Mouse (Mus musculus) intestine, embryonic 14.5 days (tissue): ENCODE measurements at regions not wholly inside any gene's neighbourhood (a gene's known extent, or its start where the extent isn't known, plus 50 kb on each side); places are given as distances from the start of the nearest gene placed in this dataset.

Experiments
- ATAC-seq: fragments of 200-750 bp; cut with Nextera tagmentation; replicated peaks from 2 replicates; pipeline ENCODE4 v1.8.0; 2017; ENCODE audit warnings: low read depth, moderate number of reproducible peaks, moderate TSS enrichment, moderate library complexity; ENCODE audit not compliant: low FRiP score, low TSS enrichment
- DNase-seq: peaks from one replicate; pipeline ENCODE4 v3.0.0-alpha.2; 2018; ENCODE audit warnings: low spot score
- H3K27ac ChIP-seq: fragments of 300-500 bp; sonication (generic); 2 replicates; pipeline ENCODE4 v1.5.1; 2014; ENCODE audit warnings: low read depth, mild to moderate bottlenecking, control low read depth
- H3K27me3 ChIP-seq: fragments of 300-500 bp; sonication (generic); replicated peaks from 2 replicates; pipeline ENCODE4 v1.6.1; 2014; ENCODE audit warnings: low read length, control low read depth; ENCODE audit not compliant: control insufficient read depth, insufficient read depth
- H3K36me3 ChIP-seq: fragments of 300-500 bp; sonication (generic); 2 replicates; pipeline ENCODE4 v1.6.1; 2014; ENCODE audit warnings: low read length, control low read depth; ENCODE audit not compliant: control insufficient read depth, insufficient read depth
- H3K4me1 ChIP-seq: fragments of 300-500 bp; sonication (generic); replicated peaks from 2 replicates; pipeline ENCODE4 v1.6.1; 2014; ENCODE audit warnings: low read length, control low read depth, mixed read lengths; ENCODE audit not compliant: control insufficient read depth, insufficient read depth
- H3K4me2 ChIP-seq: fragments of 300-500 bp; sonication (generic); 2 replicates; pipeline ENCODE4 v1.6.1; 2014; ENCODE audit warnings: low read length
- H3K4me3 ChIP-seq: fragments of 300-500 bp; sonication (generic); 2 replicates; pipeline ENCODE4 v1.5.1; 2014; ENCODE audit warnings: low read depth, low read length, control low read depth, mixed read lengths
- H3K9ac ChIP-seq: fragments of 300-500 bp; sonication (generic); 2 replicates; pipeline ENCODE4 v1.6.1; 2014; ENCODE audit warnings: mild to moderate bottlenecking, low read length
- H3K9me3 ChIP-seq: fragments of 300-500 bp; sonication (generic); 2 replicates; pipeline ENCODE4 v1.6.1; 2016; ENCODE audit warnings: low read length, control low read depth; ENCODE audit not compliant: control insufficient read depth
- WGBS: fragments of 180-500 bp; shearing (Covaris S2); extraction: QIAGEN DNeasy Blood & Tissue Kit; methylation state at CpG from one replicate; pipeline ENCODE4 v1.1.7; 2014; 5-methylcytosine and 5-hydroxymethylcytosine counted together

- 89% methylated on average over 4 of the region's 4 CpGs for WGBS
- ATAC-seq, result no peak
Measured at GRCm38 (mm10) chr5:44416844-44417589, 190.6 kb upstream of the Tapt1 start.

GRCm38 (mm10) chr5:44414441-44414840, 188.0 kb upstream of the Tapt1 start:
- Histone ChIP-seq H3K27me3 (no peaks in the 10 kb centered on the region), H3K4me3 (no peak overlapping the region), H3K9me3 (no peaks in the 10 kb centered on the region), H3K4me1 (no peaks in the 10 kb centered on the region), H3K27ac (0 out of 2 replicates have a peak overlapping the region, but pooled peaks have one; percentile 33), H3K4me2 (no peak overlapping the region), H3K9ac (no peak overlapping the region), H3K36me3 (no peaks in the 10 kb centered on the region)
- DNase-seq, result peak; percentile 75
- WGBS, result 40% methylated on average over 7 of the region's 7 CpGs
- ATAC-seq, result 0 out of 2 replicates have a peak, but pooled peaks have one; percentile 23

More at GRCm38 (mm10) chr5:44416844-44417589, 190.6 kb upstream of the Tapt1 start:
- Histone ChIP-seq H3K9me3 (no peaks in the 10 kb centered on the region), H3K4me2 (no peak overlapping the region), H3K4me3 (no peak overlapping the region), H3K4me1 (no peaks in the 10 kb centered on the region), H3K9ac (no peak overlapping the region), H3K27me3 (no peaks in the 10 kb centered on the region), H3K36me3 (no peaks in the 10 kb centered on the region), H3K27ac (no peak overlapping the region)
- DNase-seq, result no peak

GRCm38 (mm10) chr5:44403300-44403699, 176.9 kb upstream of the Tapt1 start:
- WGBS, result 81% methylated on average over 6 of the region's 6 CpGs

GRCm38 (mm10) chr5:44400573-44401332, 174.3 kb upstream of the Tapt1 start:
- no peaks in the 10 kb centered on the region for H3K4me1 ChIP-seq
- WGBS, result 79% methylated on average over 8 of the region's 8 CpGs
- H3K4me2 ChIP-seq, result no peak overlapping the region
- no peak for DNase-seq
- H3K27ac ChIP-seq, result no peak overlapping the region
- no peaks in the 10 kb centered on the region for H3K36me3 ChIP-seq
- no peak overlapping the region for H3K4me3 ChIP-seq
- ATAC-seq, result no peak
- no peaks in the 10 kb centered on the region for H3K9me3 ChIP-seq
- H3K27me3 ChIP-seq, result no peaks in the 10 kb centered on the region
- H3K9ac ChIP-seq, result no peak overlapping the region

More at GRCm38 (mm10) chr5:44403300-44403699, 176.9 kb upstream of the Tapt1 start:
- H3K9ac ChIP-seq, result no peak overlapping the region
- no peaks in the 10 kb centered on the region for H3K27me3 ChIP-seq
- DNase-seq (no peak), ATAC-seq (no peak)
- H3K27ac ChIP-seq, result no peak overlapping the region
- no peaks in the 10 kb centered on the region for H3K36me3 ChIP-seq
- no peak overlapping the region for H3K4me2 ChIP-seq
- no peaks in the 10 kb centered on the region for H3K9me3 ChIP-seq
- no peak overlapping the region for H3K4me3 ChIP-seq
- H3K4me1 ChIP-seq, result no peaks in the 10 kb centered on the region

GRCm38 (mm10) chr5:44387237-44387810, 160.9 kb upstream of the Tapt1 start:
- DNase-seq, result no peak
- H3K36me3 ChIP-seq, result no peaks in the 10 kb centered on the region
- ATAC-seq, result no peak
- no peaks in the 10 kb centered on the region for H3K27me3 ChIP-seq
- H3K4me2 ChIP-seq, result no peak overlapping the region
- no peaks in the 10 kb centered on the region for H3K9me3 ChIP-seq
- no peak overlapping the region for H3K27ac ChIP-seq
- no peak overlapping the region for H3K9ac ChIP-seq
- H3K4me1 ChIP-seq, result no peaks in the 10 kb centered on the region
- WGBS, result 60% methylated on average over 6 of the region's 6 CpGs
- H3K4me3 ChIP-seq, result no peak overlapping the region

GRCm38 (mm10) chr5:44386176-44386575, 159.8 kb upstream of the Tapt1 start:
- 41% methylated on average over 6 of the region's 6 CpGs for WGBS
- H3K4me1 ChIP-seq, result no peaks in the 10 kb centered on the region
- H3K36me3 ChIP-seq, result no peaks in the 10 kb centered on the region
- H3K9me3 ChIP-seq, result no peaks in the 10 kb centered on the region
- H3K27ac ChIP-seq, result no peak overlapping the region
- ATAC-seq (no peak), DNase-seq (no peak)
- no peak overlapping the region for H3K4me3 ChIP-seq
- H3K4me2 ChIP-seq, result no peak overlapping the region
- H3K27me3 ChIP-seq, result no peaks in the 10 kb centered on the region
- H3K9ac ChIP-seq, result no peak overlapping the region

GRCm38 (mm10) chr5:44383049-44383448, 156.6 kb upstream of the Tapt1 start:
- Histone ChIP-seq H3K9ac (no peak overlapping the region), H3K4me3 (no peak overlapping the region), H3K4me1 (no peaks in the 10 kb centered on the region), H3K36me3 (no peaks in the 10 kb centered on the region), H3K27ac (no peak overlapping the region), H3K9me3 (no peaks in the 10 kb centered on the region), H3K4me2 (no peak overlapping the region), H3K27me3 (no peaks in the 10 kb centered on the region)
- ATAC-seq (no peak), DNase-seq (no peak)

- 21% methylated on average over 4 of the region's 4 CpGs for WGBS
- Histone ChIP-seq H3K4me3 (no peak overlapping the region), H3K27ac (no peak overlapping the region), H3K9ac (no peak overlapping the region), H3K36me3 (no peaks in the 10 kb centered on the region), H3K4me1 (no peaks in the 10 kb centered on the region), H3K4me2 (no peak overlapping the region), H3K27me3 (no peaks in the 10 kb centered on the region), H3K9me3 (no peaks in the 10 kb centered on the region)
- ATAC-seq (peak; percentile 60; the same call in 1 of the 2 replicates), DNase-seq (no peak)
Measured at GRCm38 (mm10) chr5:44370006-44370405, 143.6 kb upstream of the Tapt1 start.
